Mouse (Mus musculus) hindbrain, postnatal 0 days (tissue): ENCODE measurements around the gene Slc5a1. TPM values are rescaled to one million over a fixed set of nuclear protein-coding genes. Genes with fewer than 3 reads are reported as not detected.
A peak's percentile ranks its signal among the peaks of the same experiment; 100 is the strongest.

Experiments
- ATAC-seq: fragments of 200-750 bp; cut with Nextera tagmentation; 2 replicates; pipeline ENCODE4 v1.8.0; 2017; ENCODE audit warnings: mild to moderate bottlenecking, moderate TSS enrichment, moderate library complexity
- DNase-seq: peaks from one replicate; pipeline ENCODE4 v3.0.0-alpha.2; 2015; ENCODE audit warnings: low spot score
- H3K27ac ChIP-seq: fragments of 300-500 bp; sonication (generic); 2 replicates; pipeline ENCODE4 v1.5.1; 2014; ENCODE audit warnings: mild to moderate bottlenecking
- H3K27me3 ChIP-seq: fragments of 300-500 bp; sonication (generic); 2 replicates; pipeline ENCODE4 v1.6.1; 2014; ENCODE audit warnings: low read length, mixed read lengths; ENCODE audit not compliant: insufficient read depth
- H3K36me3 ChIP-seq: fragments of 300-500 bp; sonication (generic); 2 replicates; pipeline ENCODE4 v1.6.1; 2014; ENCODE audit warnings: low read length, mixed read lengths; ENCODE audit not compliant: insufficient read depth
- H3K4me1 ChIP-seq: fragments of 300-500 bp; sonication (generic); 2 replicates; pipeline ENCODE4 v1.6.1; 2014; ENCODE audit warnings: antibody characterized with exemption, low read length, mixed read lengths; ENCODE audit not compliant: insufficient read depth
- H3K4me2 ChIP-seq: fragments of 300-500 bp; sonication (generic); 2 replicates; pipeline ENCODE4 v1.6.1; 2014; ENCODE audit warnings: low read depth, mild to moderate bottlenecking, low read length, moderate library complexity, mixed read lengths
- H3K4me3 ChIP-seq: fragments of 300-500 bp; sonication (generic); 2 replicates; pipeline ENCODE4 v1.5.1; 2014; ENCODE audit warnings: low read length
- H3K9ac ChIP-seq: fragments of 300-500 bp; sonication (generic); replicated peaks from 2 replicates; pipeline ENCODE4 v1.6.1; 2014; ENCODE audit warnings: mild to moderate bottlenecking, low read length, moderate library complexity, mixed read lengths
- H3K9me3 ChIP-seq: fragments of 300-500 bp; sonication (generic); 2 replicates; pipeline ENCODE4 v1.6.1; 2016; ENCODE audit warnings: low read length, mixed read lengths
- CTCF ChIP-seq: IDR thresholded peaks from 2 replicates; pipeline ENCODE4 v1.5.1; 2016; ENCODE audit warnings: antibody characterized with exemption, control low read depth, low read depth
- WGBS: fragments of 180-500 bp; shearing (Covaris S2); extraction: QIAGEN DNeasy Blood & Tissue Kit; methylation state at CpG from one replicate; pipeline ENCODE4 v1.1.7; 2014; 5-methylcytosine and 5-hydroxymethylcytosine counted together
- polyA plus RNA-seq: library from polyadenylated mRNA; unstranded; fragments of >200 nt; fragmentation: Nextera tagmentation; extraction: Ambion mirVana; gene quantifications from 2 replicates; pipeline ENCODE4 v1.2.1, GENCODE M21; 2015
- total RNA-seq: library from RNA; depleted of rRNA; stranded (reverse); fragments of >200 nt; gene quantifications from 2 replicates; pipeline ENCODE4 v1.2.3, GENCODE M21; 2014; rRNA removed

Slc5a1 gene
- total and polyA plus RNA-seq, 2 experiments from 2014 or later: 0.61 to 1.2 TPM

DNA sequence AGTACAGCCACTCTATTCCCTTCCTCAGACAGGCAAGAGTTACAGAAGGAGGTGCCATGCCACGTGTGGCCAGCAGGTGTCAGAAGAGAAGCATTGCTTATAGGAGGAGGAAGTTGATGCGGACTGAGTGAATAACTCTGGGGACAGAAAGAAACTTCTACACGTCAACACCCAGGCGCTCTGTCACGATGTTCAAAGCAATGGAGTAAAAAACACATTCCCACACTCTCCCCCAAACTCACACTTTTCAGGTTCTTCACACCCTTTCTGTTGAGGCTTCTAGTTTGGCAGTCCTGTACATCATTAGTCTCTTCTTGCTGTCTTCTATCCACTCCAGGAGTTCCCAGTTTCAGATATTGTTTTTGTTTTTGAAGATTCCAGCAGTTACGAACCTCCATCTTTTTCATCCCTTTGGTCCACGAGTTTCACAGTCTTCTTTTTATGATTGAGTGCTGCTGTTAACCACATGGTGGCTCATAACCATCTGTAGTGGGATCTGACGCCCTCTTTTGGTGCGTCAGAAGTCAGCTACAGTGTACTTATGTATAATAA lies 99.7 kb downstream of the Slc5a1 start:
- no peaks in the 10 kb centered on the region for H3K36me3 ChIP-seq
- H3K4me2 ChIP-seq: peak overlapping the region; percentile 21
- no peaks in the 10 kb centered on the region for H3K9me3 ChIP-seq
- H3K9ac ChIP-seq: no peak overlapping the region
- ATAC-seq (peak; percentile 84; the same call in 1 of the 2 replicates), DNase-seq (peak; percentile 89)
- no peak overlapping the region for H3K4me3 ChIP-seq
- peak; percentile 99 for TF ChIP-seq CTCF
- H3K27ac ChIP-seq: no peak overlapping the region
- 12% methylated on average over 9 of the region's 9 CpGs for WGBS
- no peaks in the 10 kb centered on the region for H3K27me3 ChIP-seq
- H3K4me1 ChIP-seq: no peaks in the 10 kb centered on the region

DNA sequence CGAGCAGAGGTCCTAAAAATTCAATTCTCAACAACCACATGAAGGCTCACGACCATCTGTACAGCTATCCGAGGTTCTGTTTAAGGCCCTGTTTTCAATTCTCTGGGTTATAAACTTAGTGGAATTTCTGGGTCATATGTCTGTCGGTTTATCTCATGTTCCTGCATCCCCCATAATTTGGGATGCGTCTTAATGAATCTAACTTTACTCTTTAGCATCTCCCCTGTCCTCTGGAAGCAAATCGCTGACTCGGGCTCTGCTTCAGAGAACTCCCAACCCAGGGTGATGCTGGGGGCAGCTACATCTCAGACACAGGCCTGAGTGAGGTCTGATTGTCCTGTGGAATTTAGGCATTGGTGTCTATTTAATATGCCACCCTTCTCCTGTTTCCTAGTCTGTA lies 100.3 kb downstream of the Slc5a1 start:
- Histone ChIP-seq H3K9me3 (no peaks in the 10 kb centered on the region), H3K27ac (no peak overlapping the region), H3K4me1 (no peaks in the 10 kb centered on the region), H3K4me2 (no peak overlapping the region), H3K9ac (no peak overlapping the region), H3K27me3 (no peaks in the 10 kb centered on the region), H3K36me3 (no peaks in the 10 kb centered on the region), H3K4me3 (no peak overlapping the region)
- TF ChIP-seq CTCF: no peak
- no peak for DNase-seq
- WGBS: 77% methylated on average over 7 of the region's 7 CpGs
- ATAC-seq: no peak

DNA sequence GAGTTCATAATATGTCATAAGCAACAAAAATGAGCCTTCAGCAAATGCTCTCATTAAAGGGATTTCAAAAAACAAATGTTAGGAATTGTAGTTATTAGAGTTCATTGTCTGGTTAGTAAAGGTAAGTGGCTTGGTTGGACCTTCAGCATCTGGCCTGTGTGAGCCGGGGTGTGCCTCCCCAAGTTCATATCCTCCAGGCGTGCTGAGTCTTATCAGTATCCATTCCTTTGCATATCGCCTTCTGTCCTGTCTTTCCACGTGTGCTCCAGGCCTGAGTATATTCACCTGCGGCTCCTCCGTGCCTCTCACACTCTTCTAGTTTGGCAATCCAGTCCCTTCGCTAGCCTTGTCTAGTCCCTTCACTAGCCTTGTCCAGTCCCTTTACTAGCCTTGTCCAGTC lies 102.3 kb downstream of the Slc5a1 start:
- WGBS: 94% methylated on average over 7 of the region's 7 CpGs
- no peak overlapping the region for H3K4me3 ChIP-seq
- no peak for ATAC-seq

DNA sequence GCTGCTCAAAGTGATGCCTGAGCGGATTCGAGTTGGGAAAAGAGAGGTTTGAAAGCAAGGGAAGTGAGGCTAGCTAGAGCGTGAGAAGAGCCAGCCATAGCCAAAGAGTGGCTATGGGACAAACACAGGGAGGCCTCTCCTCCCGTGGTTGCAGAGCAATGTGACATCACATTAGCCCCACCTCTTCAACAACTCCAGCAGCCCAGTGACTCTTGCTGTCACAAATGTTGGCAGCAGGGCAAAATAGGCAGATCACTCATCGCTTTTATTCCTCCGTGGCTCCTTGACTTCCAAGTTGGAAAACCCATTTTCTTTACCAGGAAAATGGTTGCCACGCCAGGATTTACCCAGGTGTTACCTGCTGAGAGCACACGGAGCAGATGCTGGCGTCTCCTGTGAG lies 103.1 kb downstream of the Slc5a1 start:
- H3K27me3 ChIP-seq: no peaks in the 10 kb centered on the region
- H3K4me3 ChIP-seq: no peak overlapping the region
- H3K27ac ChIP-seq: no peak overlapping the region
- DNase-seq: no peak
- TF ChIP-seq CTCF: no peak
- no peaks in the 10 kb centered on the region for H3K9me3 ChIP-seq
- WGBS: 56% methylated on average over 9 of the region's 9 CpGs
- no peak overlapping the region for H3K9ac ChIP-seq
- no peak for ATAC-seq
- H3K4me1 ChIP-seq: no peaks in the 10 kb centered on the region
- no peak overlapping the region for H3K4me2 ChIP-seq
- no peaks in the 10 kb centered on the region for H3K36me3 ChIP-seq

More for the DNA sequence above, 102.3 kb downstream of the Slc5a1 start:
- no peaks in the 10 kb centered on the region for H3K4me1 ChIP-seq
- H3K9ac ChIP-seq: no peak overlapping the region
- H3K27ac ChIP-seq: no peak overlapping the region
- no peak for TF ChIP-seq CTCF
- H3K9me3 ChIP-seq: no peaks in the 10 kb centered on the region
- H3K36me3 ChIP-seq: no peaks in the 10 kb centered on the region
- no peak for DNase-seq
- H3K4me2 ChIP-seq: no peak overlapping the region
- H3K27me3 ChIP-seq: no peaks in the 10 kb centered on the region

DNA sequence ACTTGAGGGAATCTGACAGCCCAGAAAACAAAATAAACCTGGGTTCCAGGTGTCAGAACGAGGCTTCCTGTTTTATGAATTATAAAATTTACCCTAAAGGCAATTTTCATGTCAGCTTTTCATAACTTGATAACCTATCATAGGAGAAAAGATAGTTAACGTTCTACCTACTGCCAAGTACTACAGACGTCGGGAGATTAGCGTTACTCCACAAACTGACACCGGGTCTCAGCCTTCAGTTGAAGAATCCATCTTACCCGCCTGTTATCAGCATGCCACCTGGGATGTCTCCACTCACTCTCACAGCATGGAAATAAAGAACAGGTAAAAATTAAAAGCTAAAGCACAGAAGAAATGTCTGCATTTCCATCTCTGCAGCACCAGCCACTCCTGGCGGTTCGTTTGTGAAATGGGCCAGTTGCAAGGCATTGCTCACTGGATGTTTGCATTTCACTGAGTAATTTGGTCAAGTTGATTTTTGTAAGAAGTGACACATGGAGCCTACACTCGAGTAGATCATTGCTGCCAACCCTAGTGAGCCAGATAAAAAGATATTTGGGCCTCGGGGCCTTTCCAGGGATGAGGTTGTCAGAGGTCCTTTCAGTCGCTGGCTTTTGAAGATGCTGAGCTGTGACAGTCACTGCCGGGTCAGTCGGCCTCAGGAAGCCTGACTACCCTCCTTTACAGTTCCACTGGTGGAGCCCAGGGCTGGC lies 104.7 kb downstream of the Slc5a1 start:
- no peaks in the 10 kb centered on the region for H3K4me1 ChIP-seq
- 69% methylated on average over 14 of the region's 14 CpGs for WGBS
- DNase-seq: no peak
- ATAC-seq: no peak
- TF ChIP-seq CTCF: no peak
- H3K9ac ChIP-seq: no peak overlapping the region
- H3K4me3 ChIP-seq: no peak overlapping the region
- no peaks in the 10 kb centered on the region for H3K9me3 ChIP-seq
- H3K27ac ChIP-seq: no peak overlapping the region
- no peaks in the 10 kb centered on the region for H3K27me3 ChIP-seq
- H3K36me3 ChIP-seq: no peaks in the 10 kb centered on the region
- no peak overlapping the region for H3K4me2 ChIP-seq

DNA sequence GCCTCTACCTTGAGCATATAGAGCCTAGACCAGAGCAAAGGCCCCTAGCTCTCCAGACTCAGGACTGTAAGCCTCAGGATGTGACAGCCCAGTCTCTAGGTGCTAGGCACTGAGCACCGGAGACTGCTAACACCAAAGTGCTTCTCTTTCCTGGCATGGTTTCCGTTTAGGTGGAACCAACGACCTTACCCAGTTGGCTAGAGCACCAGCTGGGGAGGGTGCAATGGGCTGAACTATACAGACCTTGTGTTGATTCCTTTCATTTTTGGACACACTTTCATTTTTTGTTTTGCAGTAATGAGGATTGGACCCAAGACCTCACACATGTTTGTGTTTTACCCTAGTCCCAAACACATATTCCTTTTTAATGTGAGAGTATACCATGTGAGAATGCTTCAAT lies 106.5 kb downstream of the Slc5a1 start:
- no peaks in the 10 kb centered on the region for H3K36me3 ChIP-seq
- TF ChIP-seq CTCF: no peak
- no peaks in the 10 kb centered on the region for H3K9me3 ChIP-seq
- H3K4me3 ChIP-seq: no peak overlapping the region
- no peaks in the 10 kb centered on the region for H3K27me3 ChIP-seq
- no peak overlapping the region for H3K27ac ChIP-seq
- no peak overlapping the region for H3K9ac ChIP-seq
- DNase-seq (no peak), ATAC-seq (no peak)
- H3K4me2 ChIP-seq: no peak overlapping the region
- 91% methylated on average over 3 of the region's 3 CpGs for WGBS
- no peaks in the 10 kb centered on the region for H3K4me1 ChIP-seq

DNA sequence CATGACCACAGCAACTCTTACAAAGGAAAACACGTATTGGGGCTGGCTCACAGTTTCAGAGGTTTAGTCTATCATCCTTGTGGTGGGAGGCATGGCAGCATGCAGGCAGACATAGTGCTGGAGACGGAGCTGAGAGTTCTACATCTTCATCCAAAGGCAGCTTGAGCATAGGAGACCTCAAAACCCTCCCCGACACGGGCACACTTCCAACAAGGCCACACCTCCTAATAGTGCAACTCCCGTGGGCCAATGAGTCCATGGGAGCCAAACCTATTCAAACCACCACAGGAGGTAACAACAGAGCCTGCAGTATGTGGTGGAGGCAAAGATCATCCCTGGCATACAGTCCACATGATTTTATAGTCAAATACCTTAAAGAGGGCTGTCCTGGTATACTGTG lies 107.2 kb downstream of the Slc5a1 start:
- Histone ChIP-seq H3K4me3 (no peak overlapping the region), H3K9me3 (no peaks in the 10 kb centered on the region), H3K36me3 (no peaks in the 10 kb centered on the region), H3K4me1 (no peaks in the 10 kb centered on the region), H3K9ac (no peak overlapping the region), H3K27ac (no peak overlapping the region), H3K27me3 (no peaks in the 10 kb centered on the region), H3K4me2 (no peak overlapping the region)
- 80% methylated on average over 5 of the region's 5 CpGs for WGBS
- DNase-seq (no peak), ATAC-seq (no peak)
- TF ChIP-seq CTCF: no peak

Other genes with a start within 250 kb of the Slc5a1 start
- gene Prr14l, start 250.0 kb upstream of the Slc5a1 start, total RNA-seq: 21.0 and 23.8 TPM in 2 replicates
- 10.9 and 14.4 TPM in 2 replicates for gene Prr14l, start 250.0 kb upstream of the Slc5a1 start, polyA plus RNA-seq
- 35.7 and 40.0 TPM in 2 replicates for gene Depdc5, start 240.5 kb upstream of the Slc5a1 start, total RNA-seq
- gene Depdc5, start 240.5 kb upstream of the Slc5a1 start, polyA plus RNA-seq: 15.8 and 16.7 TPM in 2 replicates
- gene Ywhah, start 85.4 kb upstream of the Slc5a1 start, total RNA-seq: 559 and 659 TPM in 2 replicates
- 935 and 978 TPM in 2 replicates for gene Ywhah, start 85.4 kb upstream of the Slc5a1 start, polyA plus RNA-seq
- gene Spon2, start 114.2 kb downstream of the Slc5a1 start, total RNA-seq: 4.3 TPM in 2 replicates
- gene Spon2, start 114.2 kb downstream of the Slc5a1 start, polyA plus RNA-seq: 3.6 and 3.9 TPM in 2 replicates
- gene Ctbp1, start 170.8 kb downstream of the Slc5a1 start, total RNA-seq: 468 and 519 TPM in 2 replicates
- 372 and 378 TPM in 2 replicates for gene Ctbp1, start 170.8 kb downstream of the Slc5a1 start, polyA plus RNA-seq
- 130 and 131 TPM in 2 replicates for gene Maea, start 231.3 kb downstream of the Slc5a1 start, total RNA-seq
- gene Maea, start 231.3 kb downstream of the Slc5a1 start, polyA plus RNA-seq: 119 and 127 TPM in 2 replicates